Mouse (Mus musculus): ENCODE measurements around the gene Emsy. TPM values are rescaled to one million over a fixed set of nuclear protein-coding genes. Genes with fewer than 3 reads are reported as not detected.

The Emsy gene
- polyA plus RNA-seq, 1 experiment = 22.8 TPM

DNA sequence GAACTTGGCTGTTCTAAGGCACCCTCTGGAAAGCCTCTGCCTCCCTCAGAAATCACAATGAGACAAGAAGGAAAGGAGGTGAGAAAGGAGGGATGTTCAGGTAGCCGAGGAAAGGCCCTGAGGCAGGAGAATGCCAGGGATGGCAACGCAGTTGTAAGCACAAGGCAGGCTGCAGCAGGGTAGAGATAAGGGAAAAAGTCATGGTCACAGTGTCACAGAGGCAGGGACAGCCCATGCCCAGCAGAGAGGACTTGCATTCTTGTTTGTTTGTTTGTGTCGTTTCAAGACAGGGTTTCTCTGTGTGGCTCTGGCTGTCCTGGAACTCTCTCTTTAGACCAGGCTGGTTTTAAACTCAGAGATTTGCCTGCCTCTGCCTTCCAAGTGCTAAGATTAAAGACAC is 105.5 kb downstream of the Emsy start:
- no peak overlapping the region for H3K27ac ChIP-seq (replicated peaks; ENCODE audit: low read depth, low read length)

DNA sequence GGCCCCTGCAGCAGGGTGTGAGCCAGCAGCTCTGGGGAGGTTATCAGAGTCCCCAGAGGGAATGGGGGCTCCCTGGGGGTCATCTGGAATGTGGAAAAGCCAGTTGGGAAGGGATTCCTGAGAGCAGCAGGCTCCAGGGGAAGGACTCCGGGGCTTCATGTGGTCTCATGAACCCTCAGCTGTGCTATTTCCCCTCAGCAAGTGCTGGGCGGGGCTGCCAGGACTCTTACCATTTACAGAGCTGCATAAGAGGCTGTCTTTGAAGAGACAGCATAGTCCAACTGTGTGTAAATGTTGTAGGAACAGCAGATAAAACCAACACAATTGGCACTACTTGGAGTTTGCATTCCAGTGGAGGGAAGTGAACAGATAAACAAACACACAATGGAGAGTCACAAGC is 106.0 kb downstream of the Emsy start:
- Histone ChIP-seq H3K27ac (replicated peaks; ENCODE audit: low read depth, low read length) (no peak overlapping the region), H3K4me3 (ENCODE audit: insufficient read depth, low read depth, low read length) (no peak overlapping the region), H3K4me1 (ENCODE audit: control insufficient read depth, insufficient read depth, insufficient read length, low read length) (no peaks in the 10 kb centered on the region)

More for the DNA sequence above, 105.5 kb downstream of the Emsy start:
- Histone ChIP-seq H3K4me3 (ENCODE audit: insufficient read depth, low read depth, low read length) (no peak overlapping the region), H3K4me1 (ENCODE audit: control insufficient read depth, insufficient read depth, insufficient read length, low read length) (no peaks in the 10 kb centered on the region)

GRCm38 (mm10) chr7:98548839-98549238 is 107.7 kb downstream of the Emsy start:
- no peak overlapping the region for H3K4me3 ChIP-seq (ENCODE audit: insufficient read depth, low read depth, low read length)
- 0 out of 2 replicates have a peak overlapping the region, but pooled peaks have one; percentile 5 for H3K27ac ChIP-seq (replicated peaks; ENCODE audit: low read depth, low read length)
- peaks cover 5% of the 10 kb centered on the region for H3K4me1 ChIP-seq (ENCODE audit: control insufficient read depth, insufficient read depth, insufficient read length, low read length)

- H3K27ac ChIP-seq (replicated peaks; ENCODE audit: low read depth, low read length) = 0 out of 2 replicates have a peak overlapping the region, but pooled peaks have one; percentile 3
- no peak overlapping the region for H3K4me3 ChIP-seq (ENCODE audit: insufficient read depth, low read depth, low read length)
- peaks cover 12% of the 10 kb centered on the region for H3K4me1 ChIP-seq (ENCODE audit: control insufficient read depth, insufficient read depth, insufficient read length, low read length)
Observed at GRCm38 (mm10) chr7:98544556-98544955, 112.0 kb downstream of the Emsy start.

DNA sequence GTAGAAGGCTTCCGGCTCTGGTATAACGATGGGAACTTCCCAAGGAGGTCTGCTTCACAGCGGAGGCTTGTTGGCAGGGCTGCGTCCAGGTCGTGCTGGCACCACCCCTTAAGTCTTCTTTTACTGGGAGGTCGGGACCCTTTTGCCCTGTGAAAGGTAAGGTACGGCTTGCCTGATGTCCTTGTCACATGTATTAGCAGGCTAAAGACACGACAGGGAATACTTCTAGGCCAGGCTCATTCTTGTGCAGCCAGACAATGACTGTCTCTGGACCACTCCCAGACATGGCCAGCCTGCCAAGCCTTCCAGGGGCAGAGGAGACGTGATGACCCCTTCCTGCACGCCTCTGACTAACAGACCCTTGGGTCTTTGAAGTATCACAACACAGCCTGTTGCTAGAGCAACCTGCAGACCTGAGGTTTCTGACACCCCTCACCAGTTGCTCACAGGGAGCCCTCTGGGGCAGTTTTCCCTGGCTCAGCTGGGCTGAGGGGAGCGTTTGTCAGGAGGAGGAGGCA is 112.7 kb downstream of the Emsy start:
- H3K27ac ChIP-seq (replicated peaks; ENCODE audit: low read depth, low read length) = peak overlapping the region; percentile 90
- peaks cover 12% of the 10 kb centered on the region for H3K4me1 ChIP-seq (ENCODE audit: control insufficient read depth, insufficient read depth, insufficient read length, low read length)
- H3K4me3 ChIP-seq (ENCODE audit: insufficient read depth, low read depth, low read length) = no peak overlapping the region

DNA sequence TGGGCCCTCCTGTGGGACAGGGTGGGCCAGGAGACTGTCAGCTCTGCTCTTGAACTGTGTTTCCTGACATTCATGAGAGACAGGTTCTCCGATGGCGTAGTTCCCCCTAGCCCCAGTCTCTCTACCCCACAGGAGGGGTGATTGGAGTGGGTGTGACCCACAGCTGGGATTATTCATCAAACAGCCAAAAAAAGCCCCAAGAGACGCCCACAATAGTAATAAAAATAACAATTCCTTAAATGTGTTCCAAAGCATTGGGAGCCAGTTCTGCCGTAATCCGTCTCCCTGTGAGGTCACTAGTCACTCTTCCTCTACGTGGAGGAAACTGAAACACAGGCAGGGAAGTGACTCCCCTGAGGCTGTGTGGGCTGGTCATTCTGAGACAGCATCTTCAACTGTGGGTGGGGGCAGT is 113.8 kb downstream of the Emsy start:
- Histone ChIP-seq H3K4me1 (ENCODE audit: control insufficient read depth, insufficient read depth, insufficient read length, low read length) (peaks cover 12% of the 10 kb centered on the region), H3K27ac (replicated peaks; ENCODE audit: low read depth, low read length) (peak overlapping the region; percentile 90), H3K4me3 (ENCODE audit: insufficient read depth, low read depth, low read length) (no peak overlapping the region)

DNA sequence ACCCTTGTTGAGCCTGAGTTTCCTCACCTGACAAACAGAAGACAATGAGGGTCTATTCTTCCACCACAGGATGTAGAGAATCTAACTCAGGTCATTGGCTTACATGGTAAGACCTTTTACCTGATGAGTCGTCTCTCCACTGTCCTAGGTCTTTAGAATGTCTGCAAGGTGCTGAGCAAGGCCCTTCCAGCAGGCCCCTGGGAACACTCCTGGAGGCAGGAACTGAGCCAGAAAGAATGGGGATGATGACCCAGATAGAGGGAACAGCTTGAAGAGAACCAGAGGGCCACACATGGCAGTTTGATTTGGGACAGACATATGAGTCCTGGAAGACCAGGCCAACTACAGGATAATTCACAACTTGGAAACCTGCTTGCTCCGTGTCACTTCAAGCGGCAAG is 114.3 kb downstream of the Emsy start:
- H3K4me3 ChIP-seq (ENCODE audit: insufficient read depth, low read depth, low read length) = no peak overlapping the region
- peak overlapping the region; percentile 72 for H3K27ac ChIP-seq (replicated peaks; ENCODE audit: low read depth, low read length)
- peaks cover 12% of the 10 kb centered on the region for H3K4me1 ChIP-seq (ENCODE audit: control insufficient read depth, insufficient read depth, insufficient read length, low read length)

GRCm38 (mm10) chr7:98541564-98541963 is 115.0 kb downstream of the Emsy start:
- H3K4me1 ChIP-seq (ENCODE audit: control insufficient read depth, insufficient read depth, insufficient read length, low read length) = peaks cover 12% of the 10 kb centered on the region
- H3K4me3 ChIP-seq (ENCODE audit: insufficient read depth, low read depth, low read length) = no peak overlapping the region
- H3K27ac ChIP-seq (replicated peaks; ENCODE audit: low read depth, low read length) = 0 out of 2 replicates have a peak overlapping the region, but pooled peaks have one; percentile 72

- Histone ChIP-seq H3K4me3 (ENCODE audit: insufficient read depth, low read depth, low read length) (no peak overlapping the region), H3K27ac (replicated peaks; ENCODE audit: low read depth, low read length) (no peak overlapping the region), H3K4me1 (ENCODE audit: control insufficient read depth, insufficient read depth, insufficient read length, low read length) (peaks cover 12% of the 10 kb centered on the region)
Observed at GRCm38 (mm10) chr7:98540879-98541278, 115.7 kb downstream of the Emsy start.

- H3K27ac ChIP-seq (replicated peaks; ENCODE audit: low read depth, low read length) = no peak overlapping the region
- no peak overlapping the region for H3K4me3 ChIP-seq (ENCODE audit: insufficient read depth, low read depth, low read length)
- peaks cover 8% of the 10 kb centered on the region; the same call in 1 of the 2 replicates for H3K4me1 ChIP-seq (ENCODE audit: control insufficient read depth, insufficient read depth, insufficient read length, low read length)
Observed at GRCm38 (mm10) chr7:98537967-98538573, 118.5 kb downstream of the Emsy start.

- no peak overlapping the region for H3K27ac ChIP-seq (replicated peaks; ENCODE audit: low read depth, low read length)
- H3K4me1 ChIP-seq (ENCODE audit: control insufficient read depth, insufficient read depth, insufficient read length, low read length) = peaks cover 8% of the 10 kb centered on the region; the same call in 1 of the 2 replicates
- H3K4me3 ChIP-seq (ENCODE audit: insufficient read depth, low read depth, low read length) = no peak overlapping the region
Observed at GRCm38 (mm10) chr7:98537210-98537966, 119.2 kb downstream of the Emsy start.

Other genes with a start within 250 kb of the Emsy start
- gene Gucy2d, start 216.4 kb downstream of the Emsy start, polyA plus RNA-seq (2012; ENCODE audit: insufficient read depth, insufficient read length, missing spikeins) = not detected in 2 replicates
- 4.5 and 5.1 TPM in 2 replicates for gene Lrrc32, start 167.5 kb downstream of the Emsy start, polyA plus RNA-seq (2012; ENCODE audit: insufficient read depth, insufficient read length, missing spikeins)
- gene Thap12, start 46.3 kb upstream of the Emsy start, polyA plus RNA-seq (2012; ENCODE audit: insufficient read depth, insufficient read length, missing spikeins) = 27.0 and 35.8 TPM in 2 replicates
- 2.5 and 5.5 TPM in 2 replicates for gene Wnt11, start 178.3 kb upstream of the Emsy start, polyA plus RNA-seq (2012; ENCODE audit: insufficient read depth, insufficient read length, missing spikeins)